Mouse (Mus musculus): Measurements from ENCODE around the gene Sctr. TPM values are rescaled to one million over a fixed set of nuclear protein-coding genes. Genes with fewer than 3 reads are reported as not detected.

Gene Sctr
- polyA plus RNA-seq, 1 experiment from 2014 or later: 0.26 TPM

DNA sequence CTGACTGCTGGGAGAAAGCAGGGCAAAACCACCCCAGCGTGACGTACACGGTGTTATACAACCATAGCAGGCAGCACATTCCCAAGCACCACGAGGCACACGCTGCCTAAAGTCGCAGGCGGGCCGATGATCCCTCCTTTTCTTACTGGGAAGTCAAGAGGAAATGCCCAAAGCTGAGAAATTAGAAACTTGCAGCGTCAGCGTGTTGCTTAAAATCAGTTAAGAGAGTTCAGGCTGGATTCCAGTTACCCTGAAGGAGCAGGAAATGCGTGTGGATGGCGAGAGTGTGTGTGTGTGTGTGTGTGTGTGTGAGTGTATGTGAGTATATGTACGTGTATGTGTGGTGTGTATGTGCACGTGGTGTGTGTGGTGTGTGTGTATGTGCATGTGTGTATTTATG, 50.4 kb downstream of the Sctr start:
- WGBS: 52% methylated on average over 14 of the region's 14 CpGs

DNA sequence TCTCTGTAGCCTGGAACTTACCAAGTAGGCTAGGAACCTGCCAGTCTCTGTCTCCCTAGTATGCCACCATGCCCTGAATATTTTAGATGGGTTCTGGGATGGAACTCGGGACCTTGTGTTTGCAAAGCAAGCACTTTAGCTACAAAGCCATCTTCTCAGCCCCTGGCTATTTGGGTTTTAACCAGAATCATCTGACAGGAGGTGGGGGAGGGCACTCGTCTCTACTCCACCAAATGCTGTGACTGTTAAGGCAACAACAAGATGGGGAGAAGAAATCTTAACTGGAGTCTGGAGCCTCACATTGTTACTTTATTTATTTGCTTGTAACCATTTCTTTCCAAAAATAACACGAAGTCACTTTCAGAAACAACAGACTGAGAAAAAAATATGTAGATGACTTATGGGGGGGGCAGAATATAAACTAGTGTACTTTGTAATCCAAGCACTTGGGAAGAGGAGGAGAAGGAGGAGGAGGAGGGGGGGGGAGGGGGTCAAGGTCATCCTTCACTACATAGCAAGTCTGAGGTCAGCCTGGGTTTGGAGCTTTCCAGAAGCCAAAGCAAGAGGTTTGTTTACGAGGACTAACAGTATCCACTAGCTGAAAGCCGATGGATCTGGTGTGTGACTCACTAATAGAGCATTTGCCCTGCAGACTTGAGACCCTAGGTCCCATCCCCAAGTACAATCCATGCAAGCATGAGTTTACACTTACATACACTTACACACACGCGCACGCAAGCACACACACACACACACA, 51.2 kb downstream of the Sctr start:
- WGBS: 68% methylated on average over 8 of the region's 8 CpGs
- peaks cover 3% of the 10 kb centered on the region; the same call in 1 of the 2 replicates for H3K4me1 ChIP-seq
- no peak overlapping the region for H3K4me3 ChIP-seq
- no peak for ATAC-seq (ENCODE audit: insufficient number of reproducible peaks, low FRiP score, low TSS enrichment, low read depth)
- H3K9ac ChIP-seq: no peak overlapping the region
- no peak overlapping the region for H3K27ac ChIP-seq
- H3K27me3 ChIP-seq: no peaks in the 10 kb centered on the region
- H3K36me3 ChIP-seq: no peaks in the 10 kb centered on the region
- no peak overlapping the region for H3K4me2 ChIP-seq
- no peaks in the 10 kb centered on the region for H3K9me3 ChIP-seq

More for the DNA sequence above, 50.4 kb downstream of the Sctr start:
- H3K27ac ChIP-seq: no peak overlapping the region
- H3K4me2 ChIP-seq: no peak overlapping the region
- H3K4me3 ChIP-seq: no peak overlapping the region
- H3K27me3 ChIP-seq: no peaks in the 10 kb centered on the region
- H3K36me3 ChIP-seq: no peaks in the 10 kb centered on the region
- peaks cover 3% of the 10 kb centered on the region; the same call in 1 of the 2 replicates for H3K4me1 ChIP-seq
- H3K9me3 ChIP-seq: no peaks in the 10 kb centered on the region
- no peak overlapping the region for H3K9ac ChIP-seq
- no peak for ATAC-seq (ENCODE audit: insufficient number of reproducible peaks, low FRiP score, low TSS enrichment, low read depth)

DNA sequence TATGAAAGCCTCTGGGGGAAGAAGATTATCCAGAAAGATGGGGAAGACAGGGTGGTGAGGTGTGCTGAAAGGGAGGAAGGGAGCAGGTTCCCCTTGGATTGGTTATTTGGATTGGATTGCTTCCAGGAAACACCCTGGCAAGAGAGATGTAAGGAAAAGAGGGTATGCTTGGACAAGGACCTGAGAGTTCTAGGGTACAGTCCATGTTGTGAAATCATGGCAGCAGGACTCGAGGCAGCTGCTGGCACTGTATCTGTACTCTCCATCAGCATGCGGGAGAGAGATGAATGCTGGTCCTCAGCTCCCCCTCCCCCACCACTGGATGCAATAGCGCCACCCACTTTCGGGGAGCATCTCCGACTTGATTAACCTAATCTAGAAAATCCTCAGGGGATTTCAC, 54.0 kb downstream of the Sctr start:
- Histone ChIP-seq H3K4me1 (peaks cover 3% of the 10 kb centered on the region; the same call in 1 of the 2 replicates), H3K9ac (no peak overlapping the region), H3K4me3 (no peak overlapping the region), H3K27ac (no peak overlapping the region), H3K4me2 (no peak overlapping the region), H3K36me3 (no peaks in the 10 kb centered on the region), H3K9me3 (no peaks in the 10 kb centered on the region), H3K27me3 (no peaks in the 10 kb centered on the region)
- no peak for ATAC-seq (ENCODE audit: insufficient number of reproducible peaks, low FRiP score, low TSS enrichment, low read depth)
- 70% methylated on average over 5 of the region's 5 CpGs for WGBS

DNA sequence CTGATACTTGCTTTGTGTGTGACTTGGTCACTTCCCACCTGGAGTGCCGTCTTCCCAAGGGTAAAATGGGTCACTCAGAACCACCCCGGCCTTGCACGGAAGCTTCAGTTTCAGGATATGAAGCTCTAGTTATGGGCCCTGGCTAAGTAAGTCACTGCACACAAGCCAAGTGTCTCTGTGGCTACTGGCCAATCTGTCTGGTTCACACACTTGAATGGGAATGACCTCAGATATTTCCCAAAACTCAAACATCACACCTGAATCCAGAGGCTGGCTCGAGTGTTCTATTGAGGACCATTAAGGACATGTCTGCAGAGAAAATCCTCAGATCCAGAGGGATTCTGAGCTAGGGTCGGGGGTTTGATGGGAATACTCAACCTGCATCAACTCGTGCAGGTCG, 55.5 kb downstream of the Sctr start:
- no peak overlapping the region for H3K4me2 ChIP-seq
- no peak for ATAC-seq (ENCODE audit: insufficient number of reproducible peaks, low FRiP score, low TSS enrichment, low read depth)
- no peaks in the 10 kb centered on the region for H3K36me3 ChIP-seq
- no peak overlapping the region for H3K9ac ChIP-seq
- no peak overlapping the region for H3K4me3 ChIP-seq
- no peak overlapping the region for H3K27ac ChIP-seq
- H3K9me3 ChIP-seq: no peaks in the 10 kb centered on the region
- H3K4me1 ChIP-seq: no peaks in the 10 kb centered on the region
- WGBS: 88% methylated on average over 7 of the region's 7 CpGs
- no peaks in the 10 kb centered on the region for H3K27me3 ChIP-seq

DNA sequence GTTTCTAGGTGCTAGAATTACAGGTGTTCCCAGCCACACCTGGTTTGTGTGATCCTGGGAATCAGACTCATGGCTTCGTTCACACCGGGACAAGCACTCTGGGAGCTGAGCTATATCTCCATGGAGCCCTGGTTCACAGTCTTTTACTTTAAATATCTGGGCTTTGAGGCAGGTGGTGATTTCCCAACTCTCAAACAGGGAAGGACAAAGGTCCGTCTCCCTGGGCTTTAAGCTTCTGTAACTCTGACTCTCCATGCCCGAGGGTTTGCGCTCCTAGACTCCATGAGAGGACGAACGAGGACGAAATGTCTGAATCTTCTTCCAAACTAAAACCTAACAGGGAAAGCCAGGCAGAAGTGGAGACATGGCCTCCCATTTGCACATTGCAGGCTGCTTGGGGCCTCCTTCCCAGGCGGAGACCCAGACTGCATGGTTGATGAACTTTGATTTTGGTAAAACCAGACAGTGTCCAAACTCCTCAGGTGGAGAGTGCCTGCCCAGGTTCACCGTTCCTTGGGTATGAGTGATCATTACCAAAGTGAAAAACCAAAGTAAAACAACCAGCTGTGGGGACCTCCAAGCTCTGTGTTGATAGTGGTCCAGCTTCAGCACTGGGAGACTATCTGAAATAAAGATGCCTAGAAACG, 57.5 kb downstream of the Sctr start:
- ATAC-seq (ENCODE audit: insufficient number of reproducible peaks, low FRiP score, low TSS enrichment, low read depth): no peak
- H3K4me3 ChIP-seq: no peak overlapping the region
- H3K27ac ChIP-seq: no peak overlapping the region
- 93% methylated on average over 11 of the region's 11 CpGs for WGBS
- no peaks in the 10 kb centered on the region for H3K4me1 ChIP-seq
- no peak overlapping the region for H3K4me2 ChIP-seq
- H3K9ac ChIP-seq: no peak overlapping the region
- H3K9me3 ChIP-seq: no peaks in the 10 kb centered on the region
- no peaks in the 10 kb centered on the region for H3K27me3 ChIP-seq
- no peaks in the 10 kb centered on the region for H3K36me3 ChIP-seq

DNA sequence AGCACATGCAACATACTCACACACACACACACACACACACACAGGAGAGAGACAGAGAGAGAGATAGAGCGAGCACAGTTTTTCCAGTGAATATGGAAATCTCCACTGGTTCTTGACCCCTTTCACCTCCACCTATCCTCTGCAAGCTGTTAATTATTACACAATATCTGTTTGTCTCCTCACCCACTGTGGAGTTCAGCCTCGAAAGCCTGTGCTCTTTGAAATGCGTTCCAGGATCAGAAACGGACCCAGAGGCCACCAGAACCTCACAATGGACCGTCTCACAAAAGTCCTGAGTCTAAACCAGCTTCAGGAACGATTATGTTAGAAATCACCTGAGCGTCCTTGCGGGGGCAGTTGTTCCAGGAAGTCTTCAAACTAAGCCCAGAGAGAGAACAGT, 59.5 kb downstream of the Sctr start:
- H3K9ac ChIP-seq: no peak overlapping the region
- ATAC-seq (ENCODE audit: insufficient number of reproducible peaks, low FRiP score, low TSS enrichment, low read depth): no peak
- no peak overlapping the region for H3K4me3 ChIP-seq
- 87% methylated on average over 8 of the region's 8 CpGs for WGBS
- peaks cover 2% of the 10 kb centered on the region; the same call in 1 of the 2 replicates for H3K4me1 ChIP-seq
- H3K27me3 ChIP-seq: no peaks in the 10 kb centered on the region
- no peaks in the 10 kb centered on the region for H3K36me3 ChIP-seq
- H3K27ac ChIP-seq: no peak overlapping the region
- no peak overlapping the region for H3K4me2 ChIP-seq
- H3K9me3 ChIP-seq: no peaks in the 10 kb centered on the region

DNA sequence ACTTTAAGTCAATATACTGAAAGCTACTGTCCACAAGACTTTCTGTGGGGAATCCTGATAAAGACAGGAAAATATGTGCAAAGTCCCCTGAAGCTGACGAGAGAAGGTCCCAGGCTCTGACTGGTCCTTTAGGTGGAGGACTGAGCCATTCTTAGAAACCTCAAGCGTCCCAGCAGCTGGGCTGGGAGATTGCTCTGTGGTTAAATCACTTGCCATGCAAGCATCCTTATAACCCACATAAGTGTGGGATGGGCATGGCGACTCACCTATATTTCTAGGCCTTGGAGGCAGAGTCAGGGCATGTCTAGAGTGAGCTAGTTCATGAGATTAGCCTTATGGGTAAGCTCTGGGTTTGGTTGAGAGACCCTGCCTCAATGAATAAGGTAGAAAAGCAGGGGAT, 59.9 kb downstream of the Sctr start:
- Histone ChIP-seq H3K27ac (no peak overlapping the region), H3K27me3 (no peaks in the 10 kb centered on the region), H3K36me3 (no peaks in the 10 kb centered on the region), H3K9ac (no peak overlapping the region), H3K9me3 (no peaks in the 10 kb centered on the region), H3K4me1 (peaks cover 2% of the 10 kb centered on the region; the same call in 1 of the 2 replicates), H3K4me3 (no peak overlapping the region), H3K4me2 (no peak overlapping the region)
- WGBS: 80% methylated on average over 3 of the region's 3 CpGs
- no peak for ATAC-seq (ENCODE audit: insufficient number of reproducible peaks, low FRiP score, low TSS enrichment, low read depth)

DNA sequence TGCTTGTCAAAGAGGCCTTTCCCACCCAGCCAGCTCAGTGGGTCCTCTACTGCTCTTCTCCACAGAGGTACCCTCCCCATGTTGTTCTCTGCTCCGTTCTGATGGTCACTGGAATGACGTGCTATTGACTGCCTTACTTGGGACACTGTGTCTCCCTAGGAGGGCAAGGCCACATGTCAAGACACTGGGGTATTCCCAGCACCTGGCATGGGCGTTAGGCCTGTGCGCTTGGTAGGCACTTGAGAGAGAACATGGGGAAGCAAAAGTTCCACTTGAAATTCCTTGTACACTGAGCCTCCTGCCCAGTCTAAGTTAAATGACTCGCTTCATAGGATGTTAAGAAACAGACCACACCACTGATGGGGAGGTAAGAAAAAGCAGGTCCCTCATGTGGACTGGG, 62.4 kb downstream of the Sctr start:
- WGBS: 78% methylated on average over 5 of the region's 5 CpGs
- no peak overlapping the region for H3K4me2 ChIP-seq
- no peak overlapping the region for H3K4me3 ChIP-seq
- H3K27me3 ChIP-seq: peaks cover 11% of the 10 kb centered on the region
- H3K27ac ChIP-seq: no peak overlapping the region
- ATAC-seq (ENCODE audit: insufficient number of reproducible peaks, low FRiP score, low TSS enrichment, low read depth): no peak
- peaks cover 16% of the 10 kb centered on the region for H3K4me1 ChIP-seq
- no peaks in the 10 kb centered on the region for H3K9me3 ChIP-seq
- no peaks in the 10 kb centered on the region for H3K36me3 ChIP-seq
- no peak overlapping the region for H3K9ac ChIP-seq

DNA sequence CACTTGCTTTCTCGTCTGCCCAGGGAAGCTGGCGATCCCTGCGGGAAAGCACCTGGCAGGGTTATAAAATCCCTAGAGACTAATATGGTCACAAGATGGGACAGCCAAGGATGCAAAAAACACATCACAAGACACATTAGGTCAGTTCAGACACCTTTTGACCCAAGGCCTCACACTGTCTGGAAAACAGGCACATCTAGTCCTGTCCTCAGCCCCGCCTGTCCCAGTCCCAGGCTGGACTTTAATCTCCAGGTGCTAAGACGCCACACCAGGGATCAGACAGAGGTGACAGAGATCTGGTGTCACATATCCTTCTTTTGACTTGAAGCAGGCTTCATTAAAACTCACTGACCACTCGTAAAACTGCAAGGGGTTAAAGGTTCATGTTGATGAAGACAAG, 63.5 kb downstream of the Sctr start:
- H3K27me3 ChIP-seq: peaks cover 14% of the 10 kb centered on the region
- H3K36me3 ChIP-seq: no peaks in the 10 kb centered on the region
- no peaks in the 10 kb centered on the region for H3K9me3 ChIP-seq
- no peak for ATAC-seq (ENCODE audit: insufficient number of reproducible peaks, low FRiP score, low TSS enrichment, low read depth)
- WGBS: 43% methylated on average over 6 of the region's 6 CpGs
- H3K4me2 ChIP-seq: no peak overlapping the region
- no peak overlapping the region for H3K27ac ChIP-seq
- H3K9ac ChIP-seq: no peak overlapping the region
- H3K4me3 ChIP-seq: no peak overlapping the region
- H3K4me1 ChIP-seq: peaks cover 19% of the 10 kb centered on the region

DNA sequence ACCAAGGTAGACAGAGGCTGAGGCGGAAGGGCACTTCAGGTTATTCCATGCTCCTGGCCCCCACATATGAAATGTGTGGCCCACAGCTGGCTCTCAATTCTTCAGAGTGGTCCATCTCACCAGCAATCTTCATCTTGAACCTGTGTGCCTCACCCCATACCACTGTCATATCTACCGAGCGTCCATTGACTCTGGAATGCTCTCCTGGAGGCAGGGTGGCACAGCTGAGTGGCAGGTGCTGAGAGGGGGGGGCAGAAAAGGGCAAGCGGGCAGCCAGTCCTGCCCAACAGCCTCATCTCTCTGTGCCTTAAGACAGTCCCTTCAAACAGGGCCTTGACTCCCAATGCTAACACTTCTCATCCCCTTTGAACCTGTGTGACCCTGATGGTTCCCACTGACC, 64.4 kb downstream of the Sctr start:
- Histone ChIP-seq H3K27me3 (peaks cover 14% of the 10 kb centered on the region), H3K4me3 (no peak overlapping the region), H3K4me1 (peaks cover 19% of the 10 kb centered on the region), H3K36me3 (no peaks in the 10 kb centered on the region), H3K4me2 (no peak overlapping the region), H3K9me3 (no peaks in the 10 kb centered on the region), H3K27ac (no peak overlapping the region), H3K9ac (no peak overlapping the region)
- no peak for ATAC-seq (ENCODE audit: insufficient number of reproducible peaks, low FRiP score, low TSS enrichment, low read depth)
- 80% methylated on average over 4 of the region's 4 CpGs for WGBS

DNA sequence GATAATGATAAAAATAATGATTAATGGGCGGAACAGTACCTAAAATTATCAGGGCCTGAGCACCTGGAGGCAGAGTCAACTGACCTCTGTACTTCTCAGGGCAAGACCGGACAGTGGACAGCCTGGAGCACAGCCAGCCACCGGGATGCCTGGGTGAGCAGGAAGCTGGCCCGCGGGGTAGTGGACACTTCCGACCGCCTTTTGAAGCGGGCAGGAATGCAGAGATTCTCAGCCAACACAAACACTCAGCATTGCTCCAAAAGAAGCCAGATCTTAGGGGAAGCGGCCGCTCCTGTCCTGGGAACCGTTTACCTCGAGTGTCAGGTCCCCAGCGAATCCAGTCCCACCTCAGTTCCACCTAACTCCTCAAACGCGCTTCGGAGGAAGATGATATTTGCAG, 66.2 kb downstream of the Sctr start:
- no peaks in the 10 kb centered on the region for H3K36me3 ChIP-seq
- H3K4me1 ChIP-seq: peaks cover 19% of the 10 kb centered on the region
- peak overlapping the region; percentile 39 for H3K4me3 ChIP-seq
- H3K27me3 ChIP-seq: peaks cover 14% of the 10 kb centered on the region
- no peak overlapping the region for H3K27ac ChIP-seq
- no peaks in the 10 kb centered on the region for H3K9me3 ChIP-seq
- H3K4me2 ChIP-seq: peak overlapping the region; percentile 87
- no peak for ATAC-seq (ENCODE audit: insufficient number of reproducible peaks, low FRiP score, low TSS enrichment, low read depth)
- 12% methylated on average over 16 of the region's 16 CpGs for WGBS
- H3K9ac ChIP-seq: no peak overlapping the region

DNA sequence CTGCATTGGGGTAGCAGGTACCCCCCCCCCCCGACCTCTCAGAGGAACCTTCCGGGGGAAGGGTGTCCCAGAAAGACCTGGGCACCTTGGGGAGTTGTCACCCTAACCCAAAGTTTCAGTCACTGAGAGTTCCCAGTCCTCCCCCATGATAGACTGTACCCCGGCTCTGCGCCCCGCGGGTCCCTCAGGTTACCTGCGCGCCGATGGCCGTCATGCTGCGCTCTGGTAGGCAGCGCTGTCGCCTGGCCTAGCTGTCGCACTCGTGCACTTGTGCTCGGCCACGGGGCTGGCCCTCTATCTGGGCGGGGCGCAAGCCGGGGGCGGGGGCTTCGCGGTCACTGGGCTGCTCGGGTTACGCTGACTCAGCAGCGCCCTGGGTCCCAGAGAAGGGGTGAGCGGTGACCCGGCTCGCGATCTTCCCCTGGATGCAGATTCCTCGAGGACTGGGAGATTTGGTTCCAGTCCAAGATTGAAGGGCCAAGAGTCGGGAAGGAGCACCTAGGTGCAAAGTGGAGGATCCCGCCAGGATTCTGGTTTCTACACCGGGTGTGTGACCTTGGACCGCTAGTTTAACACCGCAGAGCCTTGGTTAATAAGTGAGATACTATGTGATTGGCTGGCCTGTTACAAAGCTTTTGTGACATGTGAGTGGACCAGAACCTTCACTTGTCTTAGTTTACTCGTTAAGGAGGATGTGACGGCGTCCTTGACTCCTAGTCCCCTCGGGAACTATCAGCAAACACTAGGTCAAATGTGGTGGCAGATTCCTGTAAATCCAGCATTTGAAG, 67.0 kb downstream of the Sctr start, which contains the start of gene Tmem37:
Tmem37 (minus strand) TSS at position 556 of the 788 bp plus-strand sequence.
- Histone ChIP-seq H3K27me3 (peaks cover 14% of the 10 kb centered on the region), H3K4me3 (peak within 1 kb of the TSS; percentile 39), H3K9ac (no peak within 1 kb of the TSS), H3K27ac (no peak within 1 kb of the TSS), H3K9me3 (no peaks in the 10 kb centered on the region), H3K4me1 (peaks cover 19% of the 10 kb centered on the region), H3K36me3 (no peaks in the 10 kb centered on the region), H3K4me2 (peak within 1 kb of the TSS; percentile 87)
- ATAC-seq (ENCODE audit: insufficient number of reproducible peaks, low FRiP score, low TSS enrichment, low read depth): 0 out of 2 replicates have a peak, but pooled peaks have one; percentile 37
- 3% methylated on average over 40 of the region's 40 CpGs for WGBS

Data from limb, embryonic 15.5 days (tissue).